Mouse (Mus musculus): Measurements from ENCODE around the gene Rad51c. TPM values are rescaled to one million over a fixed set of nuclear protein-coding genes. Genes with fewer than 3 reads are reported as not detected.
"Not testable (repeated sequence)": the region's sequence is repeated elsewhere in the genome, so short reads cannot be mapped to it uniquely, and the experiment has no call there.

Rad51c gene
- polyA plus RNA-seq, 1 experiment from 2014 or later = 4.0 TPM

GRCm38 (mm10) chr11:87426121-87426449 is 21.3 kb upstream of the Rad51c start:
- H3K27me3 ChIP-seq (ENCODE audit: control insufficient read depth, insufficient read depth, low read length) = no peaks in the 10 kb centered on the region
- under 1% methylated on average over 7 of the region's 7 CpGs for WGBS
- H3K4me3 ChIP-seq (replicated peaks; ENCODE audit: low read length) = peak overlapping the region; percentile 25
- H3K9me3 ChIP-seq (ENCODE audit: control insufficient read depth, low read length) = no peaks in the 10 kb centered on the region
- H3K4me1 ChIP-seq (replicated peaks; ENCODE audit: control insufficient read depth, insufficient read depth, low read length) = no peaks in the 10 kb centered on the region; the same call in 1 of the 2 replicates
- DNase-seq (ENCODE audit: low spot score) (peak; percentile 25), ATAC-seq (ENCODE audit: low FRiP score) (no peak)
- no peaks in the 10 kb centered on the region for H3K36me3 ChIP-seq (replicated peaks; ENCODE audit: control insufficient read depth, insufficient read depth)
- H3K4me2 ChIP-seq (replicated peaks) = peak overlapping the region; percentile 56
- peak overlapping the region; percentile 59 for H3K9ac ChIP-seq
- H3K27ac ChIP-seq = peak overlapping the region; percentile 82

DNA sequence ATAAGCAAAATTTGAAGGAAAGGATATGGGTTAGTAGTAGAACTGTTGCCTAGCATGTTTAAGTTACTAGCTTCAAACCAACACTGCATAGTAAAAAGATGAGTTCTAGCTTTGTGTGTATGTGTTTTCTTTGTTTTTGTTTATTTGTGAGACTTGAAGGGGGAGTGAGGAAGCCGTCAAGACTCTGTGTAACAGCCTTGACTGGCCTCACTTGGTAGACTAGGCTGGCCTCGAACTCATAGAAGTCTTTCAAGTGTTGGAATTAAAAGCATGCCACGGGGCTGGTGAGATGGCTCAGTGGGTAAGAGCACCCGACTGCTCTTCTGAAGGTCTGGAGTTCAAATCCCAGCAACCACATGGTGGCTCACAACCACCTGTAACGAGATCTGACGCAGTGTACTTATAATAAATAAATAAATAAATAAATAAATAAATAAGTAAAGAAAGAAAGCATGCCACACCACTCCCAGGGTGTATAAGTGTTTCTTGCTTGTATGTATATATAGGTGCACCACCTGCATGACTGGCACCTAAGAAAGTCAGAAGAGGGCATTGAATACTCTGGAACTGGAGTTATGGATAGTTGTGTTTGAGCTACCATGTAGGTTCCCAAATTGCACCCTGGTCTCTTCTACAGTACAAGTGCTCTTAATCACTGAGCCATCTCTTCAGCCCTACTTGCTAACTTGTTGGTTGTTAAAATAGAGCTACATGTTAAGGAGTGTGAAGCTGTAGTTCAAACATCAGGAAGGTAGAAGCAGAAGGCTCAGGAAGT is 19.0 kb upstream of the Rad51c start:
- 55% methylated on average over 6 of the region's 6 CpGs for WGBS
- Histone ChIP-seq H3K27ac (peak overlapping the region; percentile 88), H3K4me2 (replicated peaks) (peak overlapping the region; percentile 25; the same call in 1 of the 2 replicates), H3K36me3 (replicated peaks; ENCODE audit: control insufficient read depth, insufficient read depth) (no peaks in the 10 kb centered on the region), H3K27me3 (ENCODE audit: control insufficient read depth, insufficient read depth, low read length) (no peaks in the 10 kb centered on the region), H3K9ac (peak overlapping the region; percentile 32; the same call in 1 of the 2 replicates), H3K4me1 (replicated peaks; ENCODE audit: control insufficient read depth, insufficient read depth, low read length) (no peaks in the 10 kb centered on the region; the same call in 1 of the 2 replicates), H3K4me3 (replicated peaks; ENCODE audit: low read length) (no peak overlapping the region), H3K9me3 (ENCODE audit: control insufficient read depth, low read length) (no peaks in the 10 kb centered on the region)
- DNase-seq (ENCODE audit: low spot score) = no peak
- no peak for ATAC-seq (ENCODE audit: low FRiP score)

GRCm38 (mm10) chr11:87422511-87423340 is 18.0 kb upstream of the Rad51c start:
- peak overlapping the region; percentile 89 for H3K27ac ChIP-seq
- no peaks in the 10 kb centered on the region for H3K9me3 ChIP-seq (ENCODE audit: control insufficient read depth, low read length)
- H3K27me3 ChIP-seq (ENCODE audit: control insufficient read depth, insufficient read depth, low read length) = no peaks in the 10 kb centered on the region
- H3K4me2 ChIP-seq (replicated peaks) = peak overlapping the region; percentile 54
- peak; percentile 93 for DNase-seq (ENCODE audit: low spot score)
- peak; percentile 86 for ATAC-seq (ENCODE audit: low FRiP score)
- under 1% methylated on average over 25 of the region's 26 CpGs for WGBS
- H3K4me1 ChIP-seq (replicated peaks; ENCODE audit: control insufficient read depth, insufficient read depth, low read length) = no peaks in the 10 kb centered on the region; the same call in 1 of the 2 replicates
- no peaks in the 10 kb centered on the region for H3K36me3 ChIP-seq (replicated peaks; ENCODE audit: control insufficient read depth, insufficient read depth)
- H3K9ac ChIP-seq = peak overlapping the region; percentile 51
- peak overlapping the region; percentile 28 for H3K4me3 ChIP-seq (replicated peaks; ENCODE audit: low read length)

- H3K36me3 ChIP-seq (replicated peaks; ENCODE audit: control insufficient read depth, insufficient read depth) = no peaks in the 10 kb centered on the region
- no peaks in the 10 kb centered on the region; the same call in 1 of the 2 replicates for H3K4me1 ChIP-seq (replicated peaks; ENCODE audit: control insufficient read depth, insufficient read depth, low read length)
- H3K27me3 ChIP-seq (ENCODE audit: control insufficient read depth, insufficient read depth, low read length) = no peaks in the 10 kb centered on the region
- 29% methylated on average over 6 of the region's 6 CpGs for WGBS
- H3K27ac ChIP-seq = peak overlapping the region; percentile 89
- DNase-seq (ENCODE audit: low spot score) = no peak
- no peaks in the 10 kb centered on the region for H3K9me3 ChIP-seq (ENCODE audit: control insufficient read depth, low read length)
- peak overlapping the region; percentile 54 for H3K4me2 ChIP-seq (replicated peaks)
- no peak for ATAC-seq (ENCODE audit: low FRiP score)
- peak overlapping the region; percentile 51 for H3K9ac ChIP-seq
- peak overlapping the region; percentile 28 for H3K4me3 ChIP-seq (replicated peaks; ENCODE audit: low read length)
Measured at GRCm38 (mm10) chr11:87421760-87422201, 17.0 kb upstream of the Rad51c start.

DNA sequence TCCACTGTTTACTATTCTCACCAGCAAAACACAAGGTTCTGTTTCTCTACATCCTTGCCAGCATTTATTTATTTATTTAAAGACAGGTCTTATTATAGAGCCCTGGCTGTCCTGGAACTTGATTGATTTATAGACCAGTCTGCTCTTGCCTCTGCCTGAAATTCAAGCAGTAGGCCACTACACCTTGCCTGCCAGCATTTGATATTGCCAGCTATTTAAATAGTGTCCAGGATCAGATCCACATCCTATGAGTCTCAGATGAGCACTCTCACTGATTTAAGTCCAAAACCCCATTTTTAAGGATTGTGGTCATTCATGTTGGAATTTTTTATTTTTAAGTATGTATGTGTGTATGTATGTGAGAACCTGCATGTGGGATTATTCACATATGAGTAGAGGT is 16.1 kb upstream of the Rad51c start:
- no peak for DNase-seq (ENCODE audit: low spot score)
- no peak overlapping the region for H3K4me2 ChIP-seq (replicated peaks)
- no peak for ATAC-seq (ENCODE audit: low FRiP score)
- H3K36me3 ChIP-seq (replicated peaks; ENCODE audit: control insufficient read depth, insufficient read depth) = no peaks in the 10 kb centered on the region
- H3K9ac ChIP-seq = no peak overlapping the region
- H3K27ac ChIP-seq = no peak overlapping the region
- no peak overlapping the region for H3K4me3 ChIP-seq (replicated peaks; ENCODE audit: low read length)
- H3K4me1 ChIP-seq (replicated peaks; ENCODE audit: control insufficient read depth, insufficient read depth, low read length) = no peaks in the 10 kb centered on the region; the same call in 1 of the 2 replicates
- H3K27me3 ChIP-seq (ENCODE audit: control insufficient read depth, insufficient read depth, low read length) = no peaks in the 10 kb centered on the region
- H3K9me3 ChIP-seq (ENCODE audit: control insufficient read depth, low read length) = no peaks in the 10 kb centered on the region

GRCm38 (mm10) chr11:87416120-87416519 is 11.4 kb upstream of the Rad51c start:
- Histone ChIP-seq H3K4me3 (replicated peaks; ENCODE audit: low read length) (no peak overlapping the region), H3K4me2 (replicated peaks) (no peak overlapping the region), H3K9me3 (ENCODE audit: control insufficient read depth, low read length) (no peaks in the 10 kb centered on the region), H3K4me1 (replicated peaks; ENCODE audit: control insufficient read depth, insufficient read depth, low read length) (no peaks in the 10 kb centered on the region), H3K27ac (no peak overlapping the region), H3K36me3 (replicated peaks; ENCODE audit: control insufficient read depth, insufficient read depth) (no peaks in the 10 kb centered on the region), H3K9ac (no peak overlapping the region), H3K27me3 (ENCODE audit: control insufficient read depth, insufficient read depth, low read length) (no peaks in the 10 kb centered on the region)
- DNase-seq (ENCODE audit: low spot score) = no peak
- WGBS = 54% methylated on average over 5 of the region's 5 CpGs
- no peak for ATAC-seq (ENCODE audit: low FRiP score)

- not testable (repeated sequence) for H3K27me3 ChIP-seq (ENCODE audit: control insufficient read depth, insufficient read depth, low read length); H3K9ac ChIP-seq; H3K4me3 ChIP-seq (replicated peaks; ENCODE audit: low read length); H3K36me3 ChIP-seq (replicated peaks; ENCODE audit: control insufficient read depth, insufficient read depth); H3K9me3 ChIP-seq (ENCODE audit: control insufficient read depth, low read length); ATAC-seq (ENCODE audit: low FRiP score); H3K4me1 ChIP-seq (replicated peaks; ENCODE audit: control insufficient read depth, insufficient read depth, low read length); H3K27ac ChIP-seq; DNase-seq (ENCODE audit: low spot score); H3K4me2 ChIP-seq (replicated peaks)
- WGBS = 68% methylated on average over 3 of the region's 3 CpGs
Measured at GRCm38 (mm10) chr11:87413412-87413811, 8.7 kb upstream of the Rad51c start.

DNA sequence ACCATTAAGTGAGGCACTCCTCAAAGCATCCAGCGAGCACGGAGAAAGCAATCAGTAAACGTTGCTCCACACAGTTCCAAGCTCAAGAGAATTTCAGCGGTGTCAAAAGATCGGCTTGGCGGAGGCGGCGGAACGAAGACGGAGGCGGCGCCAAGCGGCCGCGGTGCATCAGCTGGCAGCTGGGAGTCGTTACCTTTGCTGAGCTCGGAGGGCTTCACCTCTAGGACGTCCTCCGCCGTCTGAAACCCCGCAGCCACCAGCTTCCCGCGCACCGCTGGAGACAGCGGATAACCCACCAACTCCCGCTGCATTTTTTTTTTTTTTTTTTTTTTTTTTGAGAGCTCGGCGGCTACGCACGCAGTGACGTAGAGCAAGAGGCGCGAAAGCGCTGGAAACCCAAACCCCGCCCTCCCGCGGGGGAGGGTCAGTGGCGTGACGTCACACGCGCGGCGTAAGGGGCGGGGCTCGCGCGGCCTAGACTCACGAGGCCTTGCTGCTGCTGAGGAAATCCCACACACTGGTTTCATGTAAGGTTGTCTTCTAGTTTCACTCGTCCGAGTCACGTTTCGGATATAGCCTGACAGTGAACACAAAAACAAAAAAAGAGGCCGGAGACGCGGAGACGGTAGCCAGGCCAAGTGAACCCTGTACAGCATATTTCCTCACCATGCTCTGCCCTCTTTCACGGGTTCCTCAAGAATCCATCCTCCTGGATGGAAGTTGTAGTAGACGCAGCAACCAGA is 472 bp downstream of the Rad51c start:
- Histone ChIP-seq H3K36me3 (replicated peaks; ENCODE audit: control insufficient read depth, insufficient read depth) (no peaks in the 10 kb centered on the region), H3K4me1 (replicated peaks; ENCODE audit: control insufficient read depth, insufficient read depth, low read length) (0 out of 2 replicates have a peak, but pooled peaks cover 4% of the 10 kb centered on the region), H3K27ac (peak overlapping the region; percentile 95), H3K9ac (peak overlapping the region; percentile 71), H3K4me3 (replicated peaks; ENCODE audit: low read length) (peak overlapping the region; percentile 53), H3K9me3 (ENCODE audit: control insufficient read depth, low read length) (no peaks in the 10 kb centered on the region), H3K27me3 (ENCODE audit: control insufficient read depth, insufficient read depth, low read length) (no peaks in the 10 kb centered on the region), H3K4me2 (replicated peaks) (peak overlapping the region; percentile 50)
- peak; percentile 95 for ATAC-seq (ENCODE audit: low FRiP score)
- 2% methylated on average over 58 of the region's 58 CpGs for WGBS
- DNase-seq (ENCODE audit: low spot score) = peak; percentile 99

DNA sequence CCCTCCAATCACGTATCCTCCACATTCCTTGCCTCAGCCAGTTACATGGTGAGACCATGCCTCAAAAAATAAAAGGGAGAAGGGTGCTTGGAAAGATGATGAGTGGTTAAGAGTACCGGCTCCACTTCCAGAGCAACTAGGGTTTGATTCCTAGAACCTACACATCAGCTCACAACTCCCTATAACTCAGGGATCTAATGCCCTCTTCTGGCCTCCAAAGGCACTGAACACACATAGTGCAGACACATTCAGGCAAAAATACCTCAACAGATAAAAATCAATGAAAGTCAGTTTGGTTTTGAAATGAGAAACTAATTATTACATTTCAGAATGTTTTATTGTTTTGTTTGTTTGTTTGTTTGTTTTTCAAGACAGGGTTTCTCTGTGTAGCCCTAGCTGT is 6.4 kb downstream of the Rad51c start:
- no peak for DNase-seq (ENCODE audit: low spot score)

More for the DNA sequence above, 6.4 kb downstream of the Rad51c start:
- Histone ChIP-seq H3K36me3 (replicated peaks; ENCODE audit: control insufficient read depth, insufficient read depth) (no peaks in the 10 kb centered on the region), H3K27ac (no peak overlapping the region), H3K4me1 (replicated peaks; ENCODE audit: control insufficient read depth, insufficient read depth, low read length) (no peaks in the 10 kb centered on the region), H3K4me3 (replicated peaks; ENCODE audit: low read length) (no peak overlapping the region), H3K4me2 (replicated peaks) (no peak overlapping the region), H3K27me3 (ENCODE audit: control insufficient read depth, insufficient read depth, low read length) (no peaks in the 10 kb centered on the region), H3K9ac (no peak overlapping the region), H3K9me3 (ENCODE audit: control insufficient read depth, low read length) (no peaks in the 10 kb centered on the region)
- no peak for ATAC-seq (ENCODE audit: low FRiP score)
- 96% methylated on average over 2 of the region's 2 CpGs for WGBS

All from hindbrain, embryonic 14.5 days (tissue).